Mouse (Mus musculus): ENCODE results near the gene Tiprl.
A peak's percentile ranks its signal among the peaks of the same experiment; 100 is the strongest.

Tiprl gene

GRCm38 (mm10) chr1:165191611-165192010 lies 45.2 kb downstream of the Tiprl start:
- TF ChIP-seq NANOG (IDR thresholded peaks at IDR 0.05; ENCODE audit: borderline replicate concordance, low read length) (no peak), CTCF (conservative IDR thresholded peaks at IDR 0.05; ENCODE audit: low read length) (no peak), POU5F1 (IDR thresholded peaks at IDR 0.05; ENCODE audit: borderline replicate concordance, low read length) (no peak)
- Histone ChIP-seq H3K4me3 (replicated peaks; ENCODE audit: low read length) (no peak overlapping the region), H3K9me3 (ENCODE audit: low read length) (no peaks in the 10 kb centered on the region), H3K27me3 (ENCODE audit: insufficient read depth, low read length) (no peaks in the 10 kb centered on the region; the same call in 1 of the 2 replicates), H3K4me1 (replicated peaks; ENCODE audit: low read depth, low read length) (peaks cover 65% of the 10 kb centered on the region), H3K36me3 (ENCODE audit: insufficient read depth, low read length) (peaks cover 14% of the 10 kb centered on the region)

GRCm38 (mm10) chr1:165190571-165191273 lies 46.1 kb downstream of the Tiprl start:
- H3K4me1 ChIP-seq (replicated peaks; ENCODE audit: low read depth, low read length), result peaks cover 66% of the 10 kb centered on the region
- peaks cover 16% of the 10 kb centered on the region for H3K36me3 ChIP-seq (ENCODE audit: insufficient read depth, low read length)
- TF ChIP-seq CTCF (conservative IDR thresholded peaks at IDR 0.05; ENCODE audit: low read length), result no peak
- no peak for TF ChIP-seq POU5F1 (IDR thresholded peaks at IDR 0.05; ENCODE audit: borderline replicate concordance, low read length)
- TF ChIP-seq NANOG (IDR thresholded peaks at IDR 0.05; ENCODE audit: borderline replicate concordance, low read length), result no peak
- H3K27me3 ChIP-seq (ENCODE audit: insufficient read depth, low read length), result no peaks in the 10 kb centered on the region; the same call in 1 of the 2 replicates
- no peak overlapping the region for H3K4me3 ChIP-seq (replicated peaks; ENCODE audit: low read length)
- no peaks in the 10 kb centered on the region for H3K9me3 ChIP-seq (ENCODE audit: low read length)

- H3K9me3 ChIP-seq (ENCODE audit: low read length), result no peaks in the 10 kb centered on the region
- no peak for TF ChIP-seq NANOG (IDR thresholded peaks at IDR 0.05; ENCODE audit: borderline replicate concordance, low read length)
- no peak for TF ChIP-seq POU5F1 (IDR thresholded peaks at IDR 0.05; ENCODE audit: borderline replicate concordance, low read length)
- peaks cover 16% of the 10 kb centered on the region for H3K36me3 ChIP-seq (ENCODE audit: insufficient read depth, low read length)
- no peaks in the 10 kb centered on the region; the same call in 1 of the 2 replicates for H3K27me3 ChIP-seq (ENCODE audit: insufficient read depth, low read length)
- H3K4me3 ChIP-seq (replicated peaks; ENCODE audit: low read length), result no peak overlapping the region
- peaks cover 66% of the 10 kb centered on the region for H3K4me1 ChIP-seq (replicated peaks; ENCODE audit: low read depth, low read length)
These were observed 46.7 kb downstream of the Tiprl start for GRCm38 (mm10) chr1:165190068-165190467.

GRCm38 (mm10) chr1:165188806-165189580 lies 47.8 kb downstream of the Tiprl start:
- no peaks in the 10 kb centered on the region for H3K9me3 ChIP-seq (ENCODE audit: low read length)
- H3K4me1 ChIP-seq (replicated peaks; ENCODE audit: low read depth, low read length), result peaks cover 70% of the 10 kb centered on the region
- peaks cover 21% of the 10 kb centered on the region for H3K36me3 ChIP-seq (ENCODE audit: insufficient read depth, low read length)
- no peaks in the 10 kb centered on the region; the same call in 1 of the 2 replicates for H3K27me3 ChIP-seq (ENCODE audit: insufficient read depth, low read length)
- TF ChIP-seq POU5F1 (IDR thresholded peaks at IDR 0.05; ENCODE audit: borderline replicate concordance, low read length) (no peak), NANOG (IDR thresholded peaks at IDR 0.05; ENCODE audit: borderline replicate concordance, low read length) (no peak), CTCF (conservative IDR thresholded peaks at IDR 0.05; ENCODE audit: low read length) (no peak)
- 0 out of 2 replicates have a peak overlapping the region, but pooled peaks have one; percentile 20 for H3K4me3 ChIP-seq (replicated peaks; ENCODE audit: low read length)

- Histone ChIP-seq H3K27me3 (ENCODE audit: insufficient read depth, low read length) (no peaks in the 10 kb centered on the region), H3K9me3 (ENCODE audit: low read length) (no peaks in the 10 kb centered on the region), H3K4me1 (replicated peaks; ENCODE audit: low read depth, low read length) (peaks cover 63% of the 10 kb centered on the region), H3K36me3 (ENCODE audit: insufficient read depth, low read length) (peaks cover 37% of the 10 kb centered on the region), H3K4me3 (replicated peaks; ENCODE audit: low read length) (no peak overlapping the region)
- TF ChIP-seq CTCF (conservative IDR thresholded peaks at IDR 0.05; ENCODE audit: low read length), result no peak
- TF ChIP-seq POU5F1 (IDR thresholded peaks at IDR 0.05; ENCODE audit: borderline replicate concordance, low read length), result no peak
- no peak for TF ChIP-seq NANOG (IDR thresholded peaks at IDR 0.05; ENCODE audit: borderline replicate concordance, low read length)
These were observed 49.4 kb downstream of the Tiprl start for GRCm38 (mm10) chr1:165187357-165187756.

GRCm38 (mm10) chr1:165186491-165186890 lies 50.3 kb downstream of the Tiprl start:
- Histone ChIP-seq H3K27me3 (ENCODE audit: insufficient read depth, low read length) (no peaks in the 10 kb centered on the region), H3K9me3 (ENCODE audit: low read length) (no peaks in the 10 kb centered on the region), H3K4me1 (replicated peaks; ENCODE audit: low read depth, low read length) (peaks cover 60% of the 10 kb centered on the region), H3K4me3 (replicated peaks; ENCODE audit: low read length) (no peak overlapping the region), H3K36me3 (ENCODE audit: insufficient read depth, low read length) (peaks cover 46% of the 10 kb centered on the region)
- no peak for TF ChIP-seq NANOG (IDR thresholded peaks at IDR 0.05; ENCODE audit: borderline replicate concordance, low read length)
- no peak for TF ChIP-seq POU5F1 (IDR thresholded peaks at IDR 0.05; ENCODE audit: borderline replicate concordance, low read length)
- no peak for TF ChIP-seq CTCF (conservative IDR thresholded peaks at IDR 0.05; ENCODE audit: low read length)

- Histone ChIP-seq H3K4me3 (replicated peaks; ENCODE audit: low read length) (peak overlapping the region; percentile 13; the same call in 1 of the 2 replicates), H3K27me3 (ENCODE audit: insufficient read depth, low read length) (no peaks in the 10 kb centered on the region), H3K9me3 (ENCODE audit: low read length) (no peaks in the 10 kb centered on the region), H3K36me3 (ENCODE audit: insufficient read depth, low read length) (peaks cover 49% of the 10 kb centered on the region), H3K4me1 (replicated peaks; ENCODE audit: low read depth, low read length) (peaks cover 49% of the 10 kb centered on the region)
- TF ChIP-seq NANOG (IDR thresholded peaks at IDR 0.05; ENCODE audit: borderline replicate concordance, low read length), result no peak
These were observed 51.7 kb downstream of the Tiprl start for GRCm38 (mm10) chr1:165185116-165185515.

GRCm38 (mm10) chr1:165184178-165184577 lies 52.6 kb downstream of the Tiprl start:
- Histone ChIP-seq H3K27me3 (ENCODE audit: insufficient read depth, low read length) (no peaks in the 10 kb centered on the region), H3K36me3 (ENCODE audit: insufficient read depth, low read length) (peaks cover 51% of the 10 kb centered on the region), H3K9me3 (ENCODE audit: low read length) (no peaks in the 10 kb centered on the region), H3K4me3 (replicated peaks; ENCODE audit: low read length) (no peak overlapping the region), H3K4me1 (replicated peaks; ENCODE audit: low read depth, low read length) (peaks cover 41% of the 10 kb centered on the region)
- TF ChIP-seq CTCF (conservative IDR thresholded peaks at IDR 0.05; ENCODE audit: low read length), result no peak
- TF ChIP-seq NANOG (IDR thresholded peaks at IDR 0.05; ENCODE audit: borderline replicate concordance, low read length), result no peak
- TF ChIP-seq POU5F1 (IDR thresholded peaks at IDR 0.05; ENCODE audit: borderline replicate concordance, low read length), result no peak
